Mouse (Mus musculus) subcutaneous adipose tissue, adult 2 months (tissue): Measurements from ENCODE around the gene Nme4. TPM values are rescaled to one million over a fixed set of nuclear protein-coding genes. Genes with fewer than 3 reads are reported as not detected.

ENCODE experiments used
- polyA plus RNA-seq: library from polyadenylated mRNA; depleted of rRNA; stranded (reverse); fragments of >200 nt; gene quantifications from 2 replicates; pipeline ENCODE4 v1.2.3, GENCODE M21; 2012; ENCODE audit warnings: low replicate concordance; rRNA removed

Nme4 gene
- 24.8 and 57.1 TPM in 2 replicates for polyA plus RNA-seq

GRCm38 (mm10) chr17:26095121-26095740 is at the start of gene Nme4:
TSS of gene Nme4 (minus strand) at chr17:26095602.

DNA sequence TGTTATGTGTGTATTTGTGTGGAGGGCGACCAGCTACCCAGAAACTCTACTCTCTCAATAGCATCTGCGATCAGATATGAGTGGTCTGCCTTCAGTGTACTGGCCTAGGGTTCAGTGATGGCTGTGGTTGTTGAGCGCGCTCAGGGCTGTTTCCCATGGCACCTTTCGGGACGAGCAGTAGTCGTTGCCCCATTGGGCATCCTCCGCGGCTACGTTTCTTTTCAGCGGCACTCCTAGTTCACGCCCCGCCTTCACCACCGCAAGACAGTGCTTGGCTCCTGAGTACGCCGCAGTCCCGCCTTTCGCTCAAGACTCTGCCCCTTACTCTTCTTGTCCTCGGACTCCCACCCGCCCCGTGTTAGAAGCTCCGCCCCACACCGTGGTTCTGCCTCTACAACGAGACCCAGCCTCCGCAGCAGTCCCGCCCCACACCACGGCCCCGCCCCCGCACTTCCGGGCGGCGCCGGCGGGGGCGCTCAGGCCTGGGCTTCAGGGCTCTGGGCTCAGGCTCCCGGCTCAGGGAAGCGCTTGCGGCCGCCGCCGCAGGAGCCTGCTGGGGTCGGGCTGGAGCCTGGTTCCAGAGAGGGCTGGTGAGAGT is 42.9 kb upstream of the Nme4 start, which contains the start of gene Axin1:
Gene Axin1 (plus strand): TSS at position 450 of the 598 bp plus-strand sequence.

GRCm38 (mm10) chr17:26123267-26123684 is 27.9 kb upstream of the Nme4 start, which contains the start of gene Mrpl28:
TSS of gene Mrpl28 (plus strand) at chr17:26123500.

DNA sequence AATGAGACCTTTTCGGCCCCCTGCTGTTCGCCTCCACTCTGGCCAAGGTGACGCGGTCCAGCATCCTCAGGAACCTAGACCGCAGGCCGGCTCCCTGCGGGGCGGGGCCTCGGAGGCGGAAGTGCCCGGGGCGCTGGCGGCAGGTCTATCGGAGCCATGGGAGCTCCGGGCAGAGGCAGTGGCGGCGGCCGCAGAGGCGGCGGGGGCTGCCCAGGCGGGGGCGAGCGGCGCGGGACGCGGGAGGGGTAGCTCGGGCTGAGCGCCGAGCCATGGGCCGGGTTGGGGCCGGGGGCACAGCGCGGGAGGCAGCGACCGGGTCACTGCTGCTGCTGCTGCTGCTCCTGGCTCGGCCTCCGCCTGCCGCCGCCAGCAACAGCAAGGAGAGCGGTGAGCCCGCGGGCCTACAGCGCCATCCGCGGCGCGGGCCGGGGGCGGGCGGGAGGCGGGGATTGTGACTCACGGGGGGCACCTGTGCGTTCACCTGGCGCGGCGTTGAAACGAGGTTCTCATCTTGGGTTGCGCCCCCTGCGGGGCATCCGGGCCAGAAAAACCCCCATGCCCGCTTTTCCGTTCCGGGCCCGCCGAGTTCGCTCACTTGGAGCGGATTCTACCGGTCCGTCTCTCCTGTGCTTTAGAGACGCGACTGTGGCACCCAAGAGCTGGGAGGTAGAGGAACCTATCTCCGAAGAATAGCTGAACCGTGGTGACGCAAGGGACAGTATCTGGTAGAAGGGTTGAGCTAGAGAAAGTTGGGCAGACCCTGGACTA is 18.0 kb upstream of the Nme4 start, which contains the start of gene Tmem8:
Gene Tmem8 (plus strand): TSS at position 119 of the 768 bp plus-strand sequence.

GRCm38 (mm10) chr17:26089905-26090632 is 5.3 kb downstream of the Nme4 start, which contains the start of gene Decr2:
TSS of gene Decr2 (minus strand) at chr17:26090337.

DNA sequence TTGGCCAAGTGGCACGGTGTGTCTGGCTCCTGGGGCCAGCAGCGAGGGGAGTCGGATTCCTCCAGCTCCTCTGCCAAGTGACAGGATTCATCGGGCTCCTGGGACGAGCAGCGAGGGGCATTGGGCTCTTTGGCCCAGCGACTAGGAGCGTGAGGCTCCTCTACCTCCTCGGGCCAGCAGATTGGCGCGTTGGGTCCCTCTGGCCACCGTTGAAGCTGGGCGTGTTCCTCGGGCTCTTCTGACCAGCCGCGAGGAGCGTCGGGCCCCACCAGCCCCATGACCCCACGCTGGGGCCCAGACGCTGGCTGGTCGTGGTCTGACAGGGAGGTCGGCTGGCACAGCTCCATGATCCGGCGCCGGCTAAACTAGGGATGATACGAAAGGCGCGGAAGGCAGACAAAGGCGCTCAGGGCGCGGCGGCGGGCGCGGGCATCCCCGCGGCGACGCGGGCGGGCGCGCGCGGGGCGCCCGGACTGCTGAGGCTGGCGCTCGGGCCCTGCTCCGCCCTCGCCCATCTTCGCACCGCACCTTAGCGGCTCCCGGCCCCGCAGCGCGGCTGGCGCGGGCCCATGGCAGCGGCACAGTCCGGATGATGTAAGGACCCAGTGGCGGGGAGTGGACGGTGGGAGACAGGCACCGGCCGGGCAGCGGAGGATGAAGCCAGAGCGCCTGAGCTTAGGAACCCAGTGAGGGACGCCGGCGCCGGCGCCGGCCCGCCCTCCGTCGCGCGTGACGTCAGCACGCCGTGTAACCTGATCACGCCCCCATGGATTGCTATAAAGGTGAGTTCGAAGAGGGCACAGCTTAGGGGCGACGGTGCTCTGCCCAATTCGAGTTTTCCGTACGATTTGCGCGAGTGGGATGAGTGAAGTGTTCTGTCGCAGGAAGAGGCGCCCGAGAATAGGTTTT is 26.3 kb downstream of the Nme4 start, which contains the start of gene Rab11fip3:
Gene Rab11fip3 (minus strand): TSS at position 725 of the 909 bp plus-strand sequence.

Other genes with a start within 250 kb of the Nme4 start
- 16.4 and 55.2 TPM in 2 replicates for gene Wdr90, start 234.1 kb downstream of the Nme4 start, polyA plus RNA-seq
- gene Mcrip2, start 226.8 kb downstream of the Nme4 start, polyA plus RNA-seq = 84.2 and 113 TPM in 2 replicates
- 47.8 and 80.7 TPM in 2 replicates for gene Mettl26, start 220.5 kb downstream of the Nme4 start, polyA plus RNA-seq
- 0.54 and 1.1 TPM in 2 replicates for gene Wfikkn1, start 214.7 kb downstream of the Nme4 start, polyA plus RNA-seq
- 35.2 and 54.0 TPM in 2 replicates for gene Rab40c, start 175.9 kb downstream of the Nme4 start, polyA plus RNA-seq
- 166 and 173 TPM in 2 replicates for gene Pigq, start 150.7 kb downstream of the Nme4 start, polyA plus RNA-seq
- gene Nhlrc4, start 150.6 kb downstream of the Nme4 start, polyA plus RNA-seq = 1.0 TPM in 1 of 2 replicates, not detected in the other
- gene A930017K11Rik, start 143.0 kb downstream of the Nme4 start, polyA plus RNA-seq = 0.12 TPM in 1 of 2 replicates, not detected in the other
- 22.9 and 54.5 TPM in 2 replicates for gene Capn15, start 109.8 kb downstream of the Nme4 start, polyA plus RNA-seq
- 32.8 and 33.6 TPM in 2 replicates for gene Rab11fip3, start 26.0 kb downstream of the Nme4 start, polyA plus RNA-seq
- gene Decr2, start 5.3 kb downstream of the Nme4 start, polyA plus RNA-seq = 27.4 and 27.8 TPM in 2 replicates
- gene Tmem8, start 17.7 kb upstream of the Nme4 start, polyA plus RNA-seq = 15.5 and 21.6 TPM in 2 replicates
- gene Mrpl28, start 27.9 kb upstream of the Nme4 start, polyA plus RNA-seq = 95.3 and 97.5 TPM in 2 replicates
- 12.9 and 23.6 TPM in 2 replicates for gene Axin1, start 43.1 kb upstream of the Nme4 start, polyA plus RNA-seq
- 0.60 TPM in 1 of 2 replicates, not detected in the other for gene Pdia2, start 103.5 kb upstream of the Nme4 start, polyA plus RNA-seq
- gene Rgs11, start 107.3 kb upstream of the Nme4 start, polyA plus RNA-seq = 1.7 and 20.8 TPM in 2 replicates
- 0.72 and 7.1 TPM in 2 replicates for gene Arhgdig, start 112.2 kb upstream of the Nme4 start, polyA plus RNA-seq
- gene Fam234a, start 148.6 kb upstream of the Nme4 start, polyA plus RNA-seq = 101 and 132 TPM in 2 replicates
- gene Luc7l, start 157.3 kb upstream of the Nme4 start, polyA plus RNA-seq = 18.2 and 36.7 TPM in 2 replicates